Mouse (Mus musculus) mature B cell (primary cell): ENCODE measurements around the gene Ano6.

Experiments
- in situ Hi-C: fragments of 300-500 bp; cut with MboI; formaldehyde crosslinking; loops from 2 replicates; pipeline ENCODE4 v1.14.3; 2019

Ano6 gene

DNA sequence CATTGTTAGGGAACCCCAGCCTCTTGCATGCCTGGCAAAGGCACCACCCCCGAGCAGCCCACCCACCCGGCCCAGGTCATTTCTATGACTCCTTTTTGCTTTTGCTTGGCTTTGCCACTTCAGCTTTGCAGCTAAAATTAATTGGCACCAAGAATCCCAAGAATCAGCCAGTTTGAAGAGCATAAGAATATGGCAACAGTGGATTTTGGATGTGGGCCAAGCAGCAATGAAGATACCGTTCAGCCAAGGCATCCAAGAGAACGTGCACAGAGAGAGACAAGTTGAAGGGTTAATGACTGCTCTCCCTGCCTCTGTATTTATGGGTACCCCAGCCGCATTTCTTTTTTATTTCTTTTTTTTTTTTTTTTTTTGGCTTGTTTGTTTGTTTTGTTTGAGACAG lies 5.4 kb downstream of the Ano6 start:
- in situ Hi-C loops, result loop anchor here (25.0 kb wide), 1 partner anchor 491 kb away; the partner anchor contains the start of gene Arid2

DNA sequence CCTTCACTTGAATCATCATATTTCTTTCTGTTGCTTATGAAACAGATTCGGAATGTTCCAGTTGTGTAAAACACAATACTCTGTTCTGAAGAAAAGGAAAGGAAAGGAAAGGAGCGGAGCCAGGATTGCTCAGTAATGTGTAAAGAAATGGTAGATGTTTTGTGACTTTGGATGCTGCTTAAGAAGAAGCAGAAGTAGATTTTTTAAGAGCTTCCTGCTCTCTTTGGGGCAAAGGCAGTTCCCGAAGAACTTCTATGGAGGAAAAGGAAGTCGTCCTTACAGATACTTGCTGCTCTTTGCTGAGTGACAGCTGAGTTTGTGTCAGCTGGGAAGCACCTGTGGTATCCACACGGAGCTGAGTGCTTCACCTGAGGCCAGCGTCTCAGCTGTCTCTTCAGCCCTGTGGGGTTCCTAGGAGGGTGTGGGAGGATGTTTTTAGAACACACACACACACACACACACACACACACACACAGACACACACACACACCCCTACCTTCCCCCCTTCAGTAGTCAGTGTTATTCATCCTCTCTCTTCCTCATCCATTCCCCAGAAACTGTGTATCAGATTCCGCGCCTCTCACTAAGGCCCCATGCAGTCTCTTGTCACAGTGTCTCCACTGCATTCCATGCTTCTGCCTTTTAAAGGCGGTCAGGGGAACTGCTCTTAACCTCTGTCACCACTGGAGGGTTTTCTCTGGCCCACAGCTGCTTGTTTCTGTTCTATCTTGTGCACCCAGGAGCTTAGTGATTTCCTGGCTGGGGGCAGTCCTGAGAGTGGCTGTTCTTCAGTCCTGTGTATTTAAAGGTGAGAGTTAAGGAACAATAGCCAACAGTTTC lies 6.7 kb downstream of the Ano6 start:
- in situ Hi-C loops, result loop anchor here (25.0 kb wide), 1 partner anchor 490 kb away; the partner anchor contains the start of gene Arid2

DNA sequence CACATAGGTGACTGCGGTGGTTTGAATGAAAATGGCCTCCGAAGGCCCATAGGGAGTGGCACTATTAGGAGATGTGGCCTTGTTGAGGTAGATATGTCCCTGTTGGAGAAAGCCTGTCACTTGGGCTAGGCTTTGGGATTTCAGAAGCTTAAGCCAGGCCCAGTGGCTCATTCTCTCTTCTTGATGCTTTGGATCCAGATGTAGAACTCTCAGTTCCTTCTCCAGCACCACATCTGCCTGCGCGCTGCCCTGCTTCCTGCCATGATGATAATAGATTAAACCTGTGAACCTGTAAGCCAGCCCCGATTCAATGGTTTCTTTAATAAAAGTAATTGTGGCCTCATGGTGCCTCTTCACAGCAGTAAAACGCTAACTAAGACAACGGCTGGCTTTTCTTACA lies 7.6 kb downstream of the Ano6 start:
- in situ Hi-C loops, result loop anchor here (25.0 kb wide), 1 partner anchor 489 kb away; the partner anchor contains the start of gene Arid2

DNA sequence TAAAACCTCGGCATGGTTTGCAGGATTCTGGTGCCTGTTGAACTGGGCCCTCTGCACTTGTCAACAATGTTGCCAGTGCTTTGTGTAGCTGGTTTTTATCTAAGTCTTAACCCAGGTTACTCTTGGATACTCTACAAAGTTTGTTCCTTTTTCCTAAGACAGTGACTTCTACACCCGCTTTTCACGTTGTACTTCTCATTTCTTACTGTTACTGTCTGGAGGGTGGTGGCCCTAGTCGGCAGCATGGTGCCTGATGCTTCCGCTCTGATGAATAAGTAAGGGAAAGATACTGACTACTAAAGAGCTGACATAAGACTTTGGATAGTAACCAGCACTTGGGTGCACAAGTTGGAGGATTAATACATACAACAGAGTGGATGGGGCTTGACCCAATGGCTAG lies 9.0 kb downstream of the Ano6 start:
- in situ Hi-C loops, result loop anchor here (25.0 kb wide), 1 partner anchor 488 kb away; the partner anchor contains the start of gene Arid2

DNA sequence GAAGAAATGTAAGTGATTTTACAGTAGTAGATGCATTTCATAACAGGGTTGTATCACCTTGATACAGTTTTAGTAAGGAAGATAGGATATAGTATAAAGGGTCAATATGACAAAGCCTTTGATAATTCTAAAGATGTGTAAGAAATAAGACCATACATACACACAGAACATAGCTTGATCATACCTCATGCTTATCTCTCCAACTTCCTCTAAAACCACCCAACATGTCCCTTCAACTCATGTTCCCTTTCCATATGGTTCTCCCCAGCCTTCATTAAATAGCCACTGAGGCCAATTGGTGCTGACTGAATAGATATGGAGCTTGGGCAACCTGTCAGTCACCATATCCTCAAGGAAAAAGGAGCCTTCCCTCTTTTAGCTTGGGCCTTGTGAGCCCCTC lies 9.4 kb downstream of the Ano6 start:
- in situ Hi-C loops, result no loop called here

DNA sequence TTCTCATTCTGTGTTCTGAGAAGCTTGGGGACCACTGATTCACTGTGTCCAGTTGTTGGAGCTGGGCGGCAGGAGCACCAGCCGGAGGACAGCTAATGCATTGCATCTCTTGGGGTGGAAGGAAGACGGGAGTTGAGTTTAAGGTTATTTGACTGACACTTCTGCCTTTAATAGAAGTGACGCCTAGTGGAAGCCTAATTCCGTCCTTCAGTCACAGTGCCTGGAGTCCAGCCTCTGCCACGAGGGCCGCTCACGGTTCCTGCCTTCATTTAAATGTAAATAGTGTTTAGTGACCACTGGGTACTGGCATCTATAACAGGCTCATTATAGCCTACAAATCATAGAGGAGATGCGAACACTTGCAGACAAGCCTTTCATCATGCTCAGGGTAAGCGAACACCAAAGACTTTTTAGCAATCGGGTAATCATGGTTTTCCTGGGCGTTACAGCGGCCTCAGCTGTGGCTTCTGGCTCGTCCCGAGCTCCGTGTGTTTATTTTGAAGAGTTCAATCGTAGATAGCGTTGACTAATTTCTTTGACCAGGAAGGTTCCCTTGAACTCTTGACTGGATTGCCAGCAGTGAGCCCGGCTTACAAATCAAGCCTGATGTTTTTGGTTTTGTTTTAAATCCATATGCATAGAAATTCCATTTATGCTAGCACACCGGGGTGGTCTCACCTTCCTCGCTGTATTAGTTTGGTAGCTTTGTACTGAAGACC lies 10.8 kb downstream of the Ano6 start:
- in situ Hi-C loops, result no loop called here

DNA sequence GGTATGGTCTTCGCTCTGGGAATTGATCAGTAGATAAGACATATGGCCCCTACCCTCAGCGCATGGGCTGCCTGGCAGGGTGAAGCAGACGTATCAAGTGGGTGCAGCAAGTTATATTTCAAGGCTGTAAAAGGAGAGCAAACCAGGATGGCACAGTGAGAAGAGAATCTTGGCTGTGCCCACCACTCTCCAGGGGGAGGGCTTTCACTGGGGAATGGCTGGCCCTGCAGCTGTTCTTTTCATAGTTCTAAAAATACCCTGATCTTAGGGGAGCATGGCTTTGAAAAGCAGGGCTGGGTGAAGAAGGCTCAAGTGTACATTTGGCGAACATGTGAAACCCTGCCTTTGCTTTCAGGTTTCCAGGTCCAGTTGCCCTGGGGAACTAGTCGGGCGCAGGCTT lies 11.5 kb downstream of the Ano6 start:
- in situ Hi-C loops, result no loop called here

DNA sequence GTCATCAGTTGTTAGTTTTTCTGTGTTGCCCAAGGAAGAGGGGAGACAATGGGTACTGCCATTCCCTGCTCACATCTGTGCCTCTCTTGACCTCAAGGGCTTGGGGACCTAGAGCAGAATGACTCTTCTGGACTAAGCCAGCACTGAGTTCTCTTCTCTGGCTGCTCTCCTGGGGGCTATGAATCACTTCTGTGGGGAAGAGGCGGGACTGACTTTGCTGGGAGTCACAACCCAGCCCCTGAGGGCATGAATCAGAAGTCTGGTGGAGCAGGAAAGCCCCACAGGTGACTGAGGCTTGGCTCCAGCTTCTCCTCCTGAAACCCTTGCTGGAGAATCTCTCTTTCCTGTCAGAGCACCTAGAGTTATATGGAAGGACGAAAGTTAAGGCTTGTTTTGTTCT lies 12.1 kb downstream of the Ano6 start:
- in situ Hi-C loops, result no loop called here

DNA sequence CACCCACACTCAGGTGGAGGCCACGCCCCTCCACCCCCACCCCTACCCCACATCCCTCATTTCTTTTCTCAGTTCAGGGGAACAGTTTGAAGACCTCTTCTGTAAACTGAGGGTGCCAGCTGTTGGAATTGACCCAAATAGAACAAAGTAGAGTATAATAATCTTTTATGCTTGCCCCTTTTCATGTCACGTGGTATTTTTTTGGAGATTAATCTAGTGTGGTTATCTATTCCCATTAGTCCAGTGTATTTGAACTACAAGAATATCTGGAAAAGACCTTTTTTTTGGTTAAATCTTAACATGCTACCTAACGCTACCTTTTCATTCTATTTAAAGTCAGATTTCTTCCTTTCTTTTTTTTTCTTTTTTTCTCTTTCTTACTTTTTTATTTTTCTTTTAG lies 12.8 kb downstream of the Ano6 start:
- in situ Hi-C loops, result no loop called here

DNA sequence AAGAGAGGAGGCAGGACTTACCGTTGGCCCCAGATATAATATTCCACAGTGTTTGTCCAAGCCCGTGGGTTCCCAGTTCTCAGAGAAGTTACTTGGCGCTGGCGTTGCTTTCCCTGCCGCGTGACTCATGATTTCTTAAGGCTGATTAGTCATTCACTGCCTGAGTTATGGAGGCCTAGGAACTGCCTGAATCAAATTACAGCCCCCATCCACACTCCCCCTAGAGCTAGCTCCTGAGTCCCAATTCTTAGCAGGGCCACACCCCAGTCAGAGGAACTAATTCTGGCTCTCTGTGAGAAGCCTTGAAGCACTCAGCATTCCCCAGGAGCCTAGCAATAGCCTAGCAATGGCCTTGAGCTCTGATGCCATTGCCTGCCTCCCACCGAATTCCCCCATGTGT lies 13.6 kb downstream of the Ano6 start:
- in situ Hi-C loops, result no loop called here

DNA sequence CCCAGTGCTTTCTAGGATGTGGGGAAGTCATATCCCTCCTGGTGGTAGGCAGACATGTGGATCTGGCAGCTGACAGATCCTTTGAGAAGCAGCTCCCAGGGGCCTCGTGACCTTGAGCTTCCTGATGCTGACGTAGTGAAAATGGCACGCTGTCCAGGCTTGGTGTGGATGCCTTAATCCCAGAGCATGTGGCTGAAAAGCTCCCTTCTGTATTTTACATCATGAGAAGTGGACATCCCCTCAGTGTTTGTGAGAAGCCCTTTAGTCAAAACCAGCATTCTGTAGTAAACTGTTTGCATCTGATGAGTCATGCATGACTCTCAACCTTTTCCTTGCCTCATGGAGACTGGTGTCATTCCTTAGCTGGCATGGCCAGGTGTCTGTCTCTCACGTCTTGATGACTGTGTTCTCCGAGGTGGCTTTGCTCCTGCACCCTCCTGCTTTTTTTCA lies 14.4 kb downstream of the Ano6 start:
- in situ Hi-C loops, result no loop called here

DNA sequence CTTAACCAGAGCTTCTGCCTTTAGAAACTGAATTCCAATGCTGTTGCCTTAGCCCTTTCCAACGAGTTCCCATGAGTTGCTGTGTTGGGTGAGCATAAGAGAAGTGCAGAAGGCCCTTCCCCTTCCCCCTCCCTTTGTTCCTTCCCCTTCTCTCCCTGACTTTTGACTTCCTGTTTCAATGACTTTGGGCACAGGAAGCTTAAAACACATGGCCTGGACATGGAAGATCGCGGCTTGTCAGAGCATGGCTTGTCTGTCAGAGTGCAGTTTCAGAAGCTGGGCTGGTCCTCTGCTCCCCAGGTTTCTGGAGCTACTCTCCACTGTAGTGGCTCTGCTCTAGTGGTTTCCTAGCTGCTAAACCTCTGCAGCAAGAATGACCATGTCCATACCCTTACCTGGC lies 17.3 kb downstream of the Ano6 start:
- in situ Hi-C loops, result no loop called here

DNA sequence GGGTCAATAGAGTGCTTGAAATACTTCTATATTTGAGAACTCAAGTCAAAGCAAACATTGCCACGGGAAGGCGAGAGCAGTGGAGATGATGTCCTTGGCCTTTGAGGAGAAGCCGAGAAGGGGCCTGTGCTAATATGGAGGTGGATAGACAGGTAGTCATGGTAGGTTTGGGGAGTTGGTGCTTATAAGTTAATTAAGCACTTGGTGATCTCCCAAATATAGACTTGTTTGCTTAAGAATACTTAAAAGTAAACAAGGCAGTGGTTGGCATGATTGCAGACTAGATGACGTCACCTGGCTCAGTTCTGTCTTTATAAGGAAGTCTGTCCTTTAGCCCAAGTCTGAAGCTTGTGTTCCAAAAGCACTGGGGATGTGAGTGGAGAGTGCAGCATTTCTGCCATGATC lies 19.7 kb downstream of the Ano6 start:
- in situ Hi-C loops, result no loop called here

DNA sequence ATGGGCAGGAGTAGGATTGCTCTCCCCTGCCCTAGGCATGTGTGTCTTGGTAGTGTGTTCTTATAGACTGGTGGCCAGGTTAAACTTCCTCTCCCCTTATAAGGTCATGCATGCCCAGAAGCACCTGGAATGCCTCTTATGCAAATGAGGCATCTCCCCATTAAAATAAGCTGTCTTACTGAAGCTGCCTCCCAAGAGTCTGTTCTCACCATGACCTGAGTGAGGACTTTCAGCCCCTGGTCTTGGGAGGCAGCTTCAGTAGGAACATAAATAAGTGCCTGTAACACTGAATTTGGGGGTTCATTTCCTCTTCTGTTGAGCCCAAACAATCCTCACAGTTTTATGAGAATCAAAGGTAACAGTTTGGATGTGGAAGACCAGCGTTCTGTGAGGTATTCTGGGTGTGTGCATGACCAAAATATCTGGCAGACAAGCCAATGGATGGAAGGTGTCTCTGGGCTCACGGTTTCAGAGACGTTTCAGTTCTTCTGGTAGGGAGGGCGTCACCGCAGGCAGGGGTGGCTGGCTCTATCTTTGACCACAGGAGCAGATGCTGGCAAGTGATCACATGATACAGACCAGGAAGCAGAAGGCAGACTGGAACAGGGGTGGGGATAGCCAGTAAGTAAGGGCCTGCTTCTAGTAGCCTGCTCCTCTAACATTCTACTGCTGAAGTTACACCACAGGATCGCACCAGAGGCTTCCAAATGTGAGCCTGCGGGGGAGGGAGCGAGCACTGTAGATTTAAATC lies 22.4 kb downstream of the Ano6 start:
- in situ Hi-C loops, result no loop called here

DNA sequence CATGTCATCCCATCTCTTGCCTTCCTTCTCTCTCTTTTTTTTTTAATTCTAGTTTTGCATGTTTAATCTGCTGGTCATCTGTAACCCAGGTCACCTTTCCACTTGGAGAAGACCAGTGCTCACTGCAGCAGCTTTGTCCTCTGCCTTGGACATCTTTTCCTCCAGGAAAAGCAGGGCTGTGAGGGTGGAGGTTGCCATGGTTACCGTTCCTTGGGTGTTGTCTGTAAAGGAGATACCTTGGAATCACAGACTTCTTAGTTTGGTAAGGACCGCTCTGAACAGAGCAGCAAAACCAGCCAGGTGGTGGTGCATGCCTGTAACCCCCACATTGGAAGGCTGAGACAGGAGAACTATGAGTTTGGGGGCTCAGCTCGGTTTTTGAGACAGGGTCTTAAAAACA lies 26.9 kb downstream of the Ano6 start:
- in situ Hi-C loops, result no loop called here

DNA sequence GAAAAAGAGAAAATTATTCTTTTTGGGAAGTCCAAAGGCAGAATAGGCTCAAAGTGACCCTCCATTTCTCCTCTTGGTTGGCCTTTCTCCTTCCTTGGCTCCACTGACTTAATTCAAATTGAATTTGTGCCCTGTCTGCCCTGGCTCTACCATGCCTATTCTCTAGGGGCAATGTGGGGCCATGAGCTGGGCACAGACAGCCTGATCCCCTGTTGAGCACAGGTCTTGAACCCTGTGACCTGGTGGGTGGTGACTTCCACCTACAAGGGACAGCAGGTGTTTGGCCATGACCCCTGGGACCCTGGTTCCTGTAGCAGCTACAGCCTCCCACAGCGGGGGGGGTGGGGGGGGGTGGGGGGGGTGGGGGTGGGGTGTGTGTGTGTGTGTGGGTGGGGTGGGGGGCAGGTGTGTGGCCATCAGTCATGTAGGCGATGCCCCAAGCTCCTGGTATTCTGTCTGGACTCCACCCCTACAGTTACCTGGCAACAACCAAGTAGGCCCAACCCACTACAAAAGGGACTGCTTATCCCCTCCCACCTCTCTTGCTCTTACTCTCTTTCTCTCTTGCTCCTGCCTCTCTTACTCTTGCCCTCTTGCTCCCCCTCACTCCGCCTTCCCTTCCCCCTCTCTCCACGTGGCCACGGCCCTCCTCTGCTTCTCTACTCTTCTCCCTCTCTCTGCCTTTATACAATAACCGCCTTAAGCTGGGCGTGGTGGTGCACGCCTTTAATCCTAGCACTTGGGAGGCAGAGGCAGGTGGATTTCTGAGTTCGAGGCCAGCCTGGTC lies 28.8 kb downstream of the Ano6 start:
- in situ Hi-C loops, result no loop called here

DNA sequence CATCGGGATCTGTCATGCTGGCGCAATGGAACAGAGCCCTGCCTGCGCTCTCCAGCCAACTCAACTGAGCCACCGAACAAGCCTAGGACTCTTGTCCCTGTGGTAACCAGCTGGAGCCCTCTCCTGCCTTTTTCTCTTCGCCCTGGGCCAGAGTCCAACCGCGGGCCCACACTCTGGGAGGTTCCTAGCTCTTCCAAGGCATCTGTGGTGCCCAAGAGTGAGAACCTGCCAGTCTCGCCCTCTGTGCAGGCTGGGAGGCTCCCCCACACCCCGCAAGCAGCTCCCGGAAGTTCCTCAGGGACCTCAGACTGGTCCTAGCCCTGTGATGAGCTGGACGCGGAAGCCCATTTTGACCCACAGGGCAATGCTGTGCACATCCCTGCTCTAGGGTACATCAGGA lies 29.5 kb downstream of the Ano6 start:
- in situ Hi-C loops, result no loop called here

DNA sequence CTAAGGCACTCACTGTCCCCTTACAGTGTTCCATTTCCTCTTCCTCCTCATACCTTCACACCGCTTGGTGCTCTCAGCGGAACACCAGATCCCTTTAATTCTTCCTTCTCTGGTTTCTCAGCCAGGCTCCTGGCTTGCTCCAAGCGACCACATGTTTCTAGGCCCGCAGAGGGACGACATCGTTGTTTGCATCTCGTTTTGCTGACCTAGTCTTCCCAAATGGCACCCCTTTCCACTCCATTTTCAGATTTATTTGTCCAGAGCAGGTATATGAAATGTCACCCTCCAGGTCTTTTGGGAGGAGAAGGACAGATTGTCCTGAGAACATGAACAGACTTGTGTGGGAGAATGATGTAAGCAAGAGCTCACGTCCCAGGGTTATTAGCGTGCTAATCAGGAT lies 30.0 kb downstream of the Ano6 start:
- in situ Hi-C loops, result no loop called here

DNA sequence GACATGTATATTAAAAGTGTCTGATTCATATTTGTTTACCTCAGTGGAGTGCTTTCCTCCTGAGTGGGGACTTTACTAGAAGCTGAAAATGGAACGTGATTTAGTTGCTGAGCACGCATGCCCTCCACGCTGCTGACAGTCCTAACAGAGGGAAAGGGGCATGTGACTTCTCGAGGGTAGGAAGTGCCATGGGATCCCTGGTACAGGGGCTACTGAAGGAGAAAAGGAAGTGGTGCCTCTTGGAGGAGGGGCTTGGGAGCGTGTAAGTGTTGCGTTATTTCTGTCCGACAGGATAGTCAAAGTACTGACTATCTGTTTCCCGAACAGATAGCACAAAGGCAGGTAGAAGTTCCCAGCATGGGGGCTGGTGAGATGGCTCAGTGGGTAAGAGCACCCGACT lies 31.5 kb downstream of the Ano6 start:
- in situ Hi-C loops, result no loop called here

DNA sequence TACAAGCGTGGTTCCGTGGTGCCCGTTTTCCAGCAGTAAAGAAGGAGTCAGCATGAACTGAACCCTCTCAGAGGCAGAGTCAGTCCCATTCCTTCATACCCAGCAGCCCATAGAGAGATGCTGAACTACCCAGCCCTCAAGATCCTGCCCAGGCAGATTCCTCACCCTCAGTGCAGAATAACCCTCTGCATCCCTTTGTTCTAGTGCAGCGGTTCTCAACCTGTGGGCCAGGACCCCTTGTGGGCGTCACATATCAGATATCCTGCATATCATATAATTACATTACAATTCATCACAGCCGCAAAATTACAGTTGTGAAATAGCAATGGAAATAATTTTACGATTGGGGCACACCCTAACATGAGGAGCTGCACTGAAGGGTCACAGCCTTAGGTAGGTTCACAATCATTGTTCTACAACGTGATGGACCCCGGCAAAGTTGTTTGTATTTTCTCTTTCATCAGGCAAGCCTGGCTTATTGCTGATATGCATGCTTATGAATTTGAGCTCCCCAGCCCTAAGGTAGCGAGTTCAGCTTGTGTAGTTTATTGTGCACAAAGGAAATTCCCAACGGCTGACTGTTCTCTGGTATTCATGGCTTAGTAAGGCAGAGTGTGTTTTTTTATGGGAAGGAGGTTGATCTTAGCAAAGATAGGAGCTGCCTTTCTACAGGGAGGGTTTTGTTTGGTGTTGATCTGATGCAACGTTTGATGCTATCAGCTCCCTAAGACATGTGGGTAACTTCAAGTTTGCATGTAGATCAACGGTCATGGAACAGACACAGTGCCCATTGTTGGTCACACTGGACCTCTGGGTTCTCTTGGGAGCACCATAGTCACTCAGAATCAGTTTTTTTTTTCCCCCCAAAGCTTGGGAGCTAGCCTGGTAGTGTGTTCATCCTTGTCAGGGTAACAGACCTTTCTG lies 33.0 kb downstream of the Ano6 start:
- in situ Hi-C loops, result no loop called here
